Mouse (Mus musculus) midbrain, embryonic 14.5 days (tissue): ENCODE data around the gene Lca5. TPM values are rescaled to one million over a fixed set of nuclear protein-coding genes. Genes with fewer than 3 reads are reported as not detected.

ENCODE experiments used
- ATAC-seq: fragments of 200-750 bp; cut with Nextera tagmentation; 2 replicates; pipeline ENCODE4 v1.8.0; 2017; ENCODE audit warnings: moderate number of reproducible peaks, moderate library complexity; ENCODE audit not compliant: low FRiP score, low TSS enrichment
- DNase-seq: peaks from one replicate; pipeline ENCODE4 v3.0.0-alpha.2; 2015
- H3K27ac ChIP-seq: fragments of 300-500 bp; sonication (generic); replicated peaks from 2 replicates; pipeline ENCODE4 v1.5.1; 2014; ENCODE audit warnings: mild to moderate bottlenecking, low read depth, low read length, moderate library complexity
- H3K27me3 ChIP-seq: fragments of 300-500 bp; sonication (generic); 2 replicates; pipeline ENCODE4 v1.6.1; 2014; ENCODE audit warnings: low read length, control low read depth, mixed read lengths; ENCODE audit not compliant: control insufficient read depth, insufficient read depth
- H3K36me3 ChIP-seq: fragments of 300-500 bp; sonication (generic); 2 replicates; pipeline ENCODE4 v1.6.1; 2014; ENCODE audit warnings: low read length, control low read depth; ENCODE audit not compliant: control insufficient read depth, insufficient read depth
- H3K4me1 ChIP-seq: fragments of 300-500 bp; sonication (generic); 2 replicates; pipeline ENCODE4 v1.6.1; 2014; ENCODE audit warnings: mild to moderate bottlenecking, antibody characterized with exemption, low read length, control low read depth; ENCODE audit not compliant: control insufficient read depth, insufficient read depth
- H3K4me2 ChIP-seq: fragments of 300-500 bp; sonication (generic); 2 replicates; pipeline ENCODE4 v1.6.1; 2014; ENCODE audit warnings: mild to moderate bottlenecking, low read length, moderate library complexity
- H3K4me3 ChIP-seq: fragments of 300-500 bp; sonication (generic); replicated peaks from 2 replicates; pipeline ENCODE4 v1.5.1; 2014; ENCODE audit warnings: low read depth, low read length
- H3K9ac ChIP-seq: fragments of 300-500 bp; sonication (generic); replicated peaks from 2 replicates; pipeline ENCODE4 v1.6.1; 2014; ENCODE audit warnings: mild to moderate bottlenecking, low read length, moderate library complexity
- H3K9me3 ChIP-seq: fragments of 300-500 bp; sonication (generic); 2 replicates; pipeline ENCODE4 v1.6.1; 2016; ENCODE audit warnings: low read length, control low read depth, mixed read lengths; ENCODE audit not compliant: control insufficient read depth
- WGBS: fragments of 180-500 bp; shearing (Covaris S2); extraction: QIAGEN DNeasy Blood & Tissue Kit; methylation state at CpG from one replicate; pipeline ENCODE4 v1.1.7; 2014; 5-methylcytosine and 5-hydroxymethylcytosine counted together
- polyA plus RNA-seq: library from polyadenylated mRNA; unstranded; fragments of >200 nt; fragmentation: Nextera tagmentation; extraction: Ambion mirVana; gene quantifications from 2 replicates; pipeline ENCODE4 v1.2.1, GENCODE M21; 2014

Gene Lca5
- polyA plus RNA-seq, 1 experiment from 2014 or later, result 23.5 TPM

DNA sequence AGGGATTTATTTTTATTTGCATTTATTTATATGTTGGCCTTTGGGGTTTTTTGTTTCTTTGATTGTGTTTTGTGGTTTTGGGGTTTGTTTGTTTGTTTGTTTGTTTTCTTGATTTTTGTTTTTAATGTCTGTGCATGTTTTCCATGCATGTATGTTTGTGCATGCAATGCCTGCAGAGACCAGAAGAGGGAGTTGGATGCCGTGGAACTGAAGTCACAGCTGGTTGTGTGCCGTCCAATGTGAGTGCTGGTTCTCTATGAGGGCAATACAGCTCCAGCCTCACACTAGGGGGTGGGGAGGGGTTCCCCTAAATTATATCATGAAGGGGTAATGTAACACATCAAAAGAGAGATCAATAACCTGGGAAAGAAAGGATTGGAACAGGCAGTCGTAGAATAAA is 58.2 kb downstream of the Lca5 start:
- no peak overlapping the region for H3K9ac ChIP-seq
- no peak overlapping the region for H3K4me2 ChIP-seq
- H3K9me3 ChIP-seq, result no peaks in the 10 kb centered on the region
- H3K4me1 ChIP-seq, result peaks cover 3% of the 10 kb centered on the region; the same call in 1 of the 2 replicates
- 54% methylated on average over 3 of the region's 3 CpGs for WGBS
- H3K27me3 ChIP-seq, result no peaks in the 10 kb centered on the region
- peak; percentile 31 for DNase-seq
- no peak overlapping the region for H3K27ac ChIP-seq
- no peak for ATAC-seq
- H3K4me3 ChIP-seq, result no peak overlapping the region
- no peaks in the 10 kb centered on the region for H3K36me3 ChIP-seq

DNA sequence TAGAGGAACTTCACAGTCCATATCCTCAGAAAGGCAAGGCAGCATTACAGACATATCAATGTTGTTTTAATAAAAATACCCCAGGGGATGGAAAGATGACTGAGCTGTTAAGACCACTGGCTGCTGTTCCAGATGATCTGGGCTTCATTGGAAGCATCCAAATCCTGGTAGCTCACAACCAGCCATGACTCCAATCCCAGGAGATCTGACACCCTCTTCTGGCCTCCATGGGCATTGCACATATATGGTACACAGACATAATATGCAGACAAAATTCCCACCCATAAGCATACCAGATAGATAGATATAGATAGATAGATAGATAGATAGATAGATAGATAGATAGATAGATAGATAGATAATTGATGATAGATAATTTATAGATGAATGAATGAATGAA is 59.6 kb downstream of the Lca5 start:
- Histone ChIP-seq H3K4me3 (no peak overlapping the region), H3K4me2 (no peak overlapping the region), H3K27me3 (no peaks in the 10 kb centered on the region), H3K9ac (no peak overlapping the region), H3K9me3 (no peaks in the 10 kb centered on the region), H3K36me3 (no peaks in the 10 kb centered on the region), H3K4me1 (no peaks in the 10 kb centered on the region), H3K27ac (no peak overlapping the region)
- DNase-seq (peak; percentile 49), ATAC-seq (no peak)

DNA sequence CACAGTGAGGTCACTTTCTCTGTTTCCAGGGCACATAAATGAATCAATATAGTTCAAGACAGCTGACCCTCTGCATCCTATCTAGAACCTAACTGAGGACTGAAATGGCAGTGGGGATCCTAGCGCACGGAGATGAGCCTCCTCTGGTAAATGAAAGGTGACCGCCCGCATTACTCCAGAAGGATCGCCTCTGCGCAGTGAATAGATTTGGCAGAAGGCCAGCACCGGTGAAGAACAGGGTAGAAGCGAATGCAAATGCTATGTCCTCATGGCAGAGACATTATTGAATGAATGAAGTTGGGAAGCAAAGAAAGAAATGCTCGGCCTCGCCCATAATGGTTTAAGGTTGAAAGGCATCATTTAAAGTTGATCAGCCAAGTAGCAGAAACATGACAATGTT is 61.3 kb downstream of the Lca5 start:
- H3K9ac ChIP-seq, result no peak overlapping the region
- no peak overlapping the region for H3K27ac ChIP-seq
- H3K9me3 ChIP-seq, result no peaks in the 10 kb centered on the region
- no peak overlapping the region for H3K4me3 ChIP-seq
- DNase-seq (peak; percentile 32), ATAC-seq (no peak)
- no peak overlapping the region for H3K4me2 ChIP-seq
- 74% methylated on average over 10 of the region's 10 CpGs for WGBS
- H3K4me1 ChIP-seq, result no peaks in the 10 kb centered on the region
- H3K27me3 ChIP-seq, result no peaks in the 10 kb centered on the region
- no peaks in the 10 kb centered on the region for H3K36me3 ChIP-seq

DNA sequence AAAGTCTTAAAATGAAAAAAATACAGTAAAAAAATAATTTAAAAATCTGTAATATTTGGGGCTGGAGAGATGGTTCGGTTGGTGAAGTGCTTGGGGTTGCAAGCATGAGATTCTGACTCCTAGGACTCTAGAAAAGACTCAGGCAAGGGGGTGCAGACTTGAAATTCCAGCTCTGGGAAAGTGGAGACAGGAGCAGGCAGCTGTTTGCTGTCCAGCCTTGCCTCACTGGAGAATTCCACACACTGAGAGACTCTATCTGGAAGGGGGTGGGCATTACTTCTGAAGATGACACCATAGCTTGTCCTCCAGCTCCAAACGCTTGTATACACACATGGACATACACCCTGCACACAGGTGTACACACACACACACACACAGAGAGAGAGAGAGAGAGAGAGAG is 63.8 kb downstream of the Lca5 start:
- ATAC-seq (no peak), DNase-seq (no peak)
- WGBS, result 89% methylated on average over 2 of the region's 2 CpGs
- no peak overlapping the region for H3K27ac ChIP-seq
- H3K4me1 ChIP-seq, result no peaks in the 10 kb centered on the region
- H3K4me2 ChIP-seq, result no peak overlapping the region
- H3K9ac ChIP-seq, result no peak overlapping the region
- H3K27me3 ChIP-seq, result no peaks in the 10 kb centered on the region
- H3K9me3 ChIP-seq, result no peaks in the 10 kb centered on the region
- H3K36me3 ChIP-seq, result no peaks in the 10 kb centered on the region
- no peak overlapping the region for H3K4me3 ChIP-seq

DNA sequence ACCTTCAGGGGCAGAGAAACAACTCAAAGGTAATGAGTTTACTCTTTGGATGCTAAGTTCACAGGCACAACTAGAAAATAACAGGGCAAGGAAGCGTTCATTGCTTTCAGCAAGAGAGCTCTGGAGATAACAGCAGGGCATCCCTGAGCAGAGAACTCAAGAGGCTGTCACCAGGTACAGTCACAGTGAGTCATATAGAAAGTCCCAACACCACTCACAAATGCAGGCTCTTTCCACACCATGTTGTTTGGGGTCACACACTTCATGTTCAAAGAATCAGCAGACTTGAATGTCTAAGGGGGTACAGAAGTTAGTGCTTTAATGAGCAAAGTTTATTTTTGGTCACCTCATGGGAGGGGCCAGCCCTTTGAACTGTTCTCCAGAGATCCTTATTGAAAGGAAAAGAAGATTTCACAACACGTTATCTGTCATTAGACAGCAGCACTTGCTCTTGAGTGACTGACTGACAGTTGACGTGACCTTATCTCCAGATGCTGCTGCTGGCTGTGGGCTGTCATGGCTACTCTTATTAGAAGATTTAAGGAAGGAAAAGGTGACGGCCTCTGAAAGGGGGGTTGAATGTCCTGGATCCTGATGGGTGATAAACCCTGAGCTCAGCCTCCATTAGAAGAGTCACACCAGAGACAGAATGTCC is 65.3 kb downstream of the Lca5 start:
- DNase-seq (no peak), ATAC-seq (no peak)
- Histone ChIP-seq H3K27ac (no peak overlapping the region), H3K4me2 (no peak overlapping the region), H3K36me3 (no peaks in the 10 kb centered on the region), H3K9ac (no peak overlapping the region), H3K4me1 (no peaks in the 10 kb centered on the region), H3K9me3 (no peaks in the 10 kb centered on the region), H3K4me3 (no peak overlapping the region), H3K27me3 (no peaks in the 10 kb centered on the region)
- WGBS, result 80% methylated on average over 4 of the region's 4 CpGs

DNA sequence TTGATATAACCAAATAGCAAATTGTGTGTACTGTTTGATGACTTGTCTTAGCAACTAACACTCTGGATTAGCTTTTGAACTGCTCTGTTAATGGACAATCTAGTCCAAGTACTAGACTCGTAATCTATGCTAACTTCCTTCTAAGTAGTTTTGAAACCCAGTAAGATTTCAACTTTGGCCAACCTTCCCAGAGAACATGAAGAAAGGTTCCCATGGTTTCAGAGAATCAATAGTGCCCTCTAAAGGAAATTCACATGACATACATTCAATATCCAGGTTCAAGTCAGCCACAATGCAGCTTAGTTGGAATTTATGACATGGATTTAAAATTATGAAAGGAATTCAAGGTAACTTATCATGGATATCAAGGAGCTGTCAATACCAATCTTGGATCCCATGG is 70.0 kb downstream of the Lca5 start:
- no peaks in the 10 kb centered on the region for H3K9me3 ChIP-seq
- H3K9ac ChIP-seq, result no peak overlapping the region
- peak; percentile 71 for DNase-seq
- no peak overlapping the region for H3K4me2 ChIP-seq
- H3K4me3 ChIP-seq, result no peak overlapping the region
- H3K4me1 ChIP-seq, result no peaks in the 10 kb centered on the region
- H3K27me3 ChIP-seq, result no peaks in the 10 kb centered on the region
- ATAC-seq, result no peak
- H3K27ac ChIP-seq, result no peak overlapping the region
- no peaks in the 10 kb centered on the region for H3K36me3 ChIP-seq
- WGBS, result 63% methylated on average over 1 of the region's 1 CpGs

DNA sequence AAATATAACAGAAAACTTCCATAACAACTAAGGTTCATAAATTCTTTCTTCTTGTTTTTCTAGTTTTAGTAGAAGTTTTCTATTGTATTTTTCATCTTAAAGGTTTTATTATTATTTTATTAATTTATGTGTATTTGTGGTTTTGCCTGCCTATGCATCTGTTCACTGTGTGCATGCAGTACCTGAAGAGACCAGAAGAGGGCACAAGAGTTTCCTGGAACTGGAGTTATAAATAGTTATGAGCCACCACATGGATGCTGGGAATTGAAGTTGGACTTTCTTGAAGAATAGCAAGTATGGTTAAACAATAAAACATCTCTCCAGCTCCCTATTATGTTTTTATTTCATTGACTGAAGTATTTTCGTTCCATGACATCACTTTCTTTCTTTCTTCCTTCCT is 72.7 kb downstream of the Lca5 start:
- H3K27ac ChIP-seq, result no peak overlapping the region
- WGBS, result 86% methylated on average over 1 of the region's 1 CpGs
- no peaks in the 10 kb centered on the region for H3K27me3 ChIP-seq
- H3K4me1 ChIP-seq, result no peaks in the 10 kb centered on the region
- H3K9ac ChIP-seq, result no peak overlapping the region
- H3K9me3 ChIP-seq, result no peaks in the 10 kb centered on the region
- DNase-seq (peak; percentile 63), ATAC-seq (no peak)
- no peak overlapping the region for H3K4me3 ChIP-seq
- no peak overlapping the region for H3K4me2 ChIP-seq
- H3K36me3 ChIP-seq, result no peaks in the 10 kb centered on the region

DNA sequence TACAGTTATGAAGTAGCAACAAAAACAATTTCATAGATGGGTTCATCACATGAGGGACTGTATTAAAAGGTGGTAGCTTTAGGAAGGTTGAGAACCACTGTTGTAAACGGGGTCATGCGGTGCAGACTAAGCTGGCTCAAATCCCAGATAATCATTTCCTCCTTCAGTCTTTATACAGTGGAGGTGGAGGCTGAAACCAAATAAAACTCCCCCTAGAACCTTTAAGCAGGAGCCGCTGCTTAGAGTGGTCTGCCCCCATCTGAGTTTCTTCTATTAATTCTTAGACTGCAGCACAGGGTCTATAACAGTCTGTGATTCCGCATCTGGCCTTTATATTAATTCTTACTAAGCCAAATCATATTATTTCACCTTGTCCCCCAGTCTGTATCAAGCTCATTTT is 85.1 kb downstream of the Lca5 start:
- ATAC-seq, result no peak
- H3K4me1 ChIP-seq, result 0 out of 2 replicates have a peak, but pooled peaks cover 4% of the 10 kb centered on the region
- no peaks in the 10 kb centered on the region for H3K27me3 ChIP-seq
- H3K4me3 ChIP-seq, result no peak overlapping the region
- DNase-seq, result no peak
- no peak overlapping the region for H3K9ac ChIP-seq
- no peaks in the 10 kb centered on the region for H3K36me3 ChIP-seq
- 75% methylated on average over 4 of the region's 4 CpGs for WGBS
- H3K4me2 ChIP-seq, result no peak overlapping the region
- no peak overlapping the region for H3K27ac ChIP-seq
- H3K9me3 ChIP-seq, result no peaks in the 10 kb centered on the region

DNA sequence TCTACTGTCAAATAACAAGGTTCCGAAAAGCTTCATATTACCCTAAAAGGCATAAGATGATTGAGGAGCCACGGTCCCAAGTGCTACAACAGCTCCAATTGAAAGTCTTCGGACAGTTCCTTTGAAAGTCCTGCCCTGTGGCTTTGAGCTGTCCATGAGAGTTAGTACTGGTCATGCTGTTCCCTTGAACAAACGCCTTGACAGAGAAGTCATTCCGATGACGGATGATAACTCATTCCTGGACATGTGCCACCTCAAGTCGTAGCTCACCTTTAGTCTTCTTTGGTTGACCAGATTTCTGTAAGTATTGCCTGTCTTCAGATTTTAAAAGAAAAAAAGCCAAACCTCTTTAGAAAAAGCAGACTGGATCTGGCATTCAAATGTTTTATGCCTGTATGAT is 87.6 kb downstream of the Lca5 start:
- Histone ChIP-seq H3K27ac (no peak overlapping the region), H3K4me3 (no peak overlapping the region), H3K27me3 (no peaks in the 10 kb centered on the region), H3K4me1 (peaks cover 11% of the 10 kb centered on the region; the same call in 1 of the 2 replicates), H3K36me3 (no peaks in the 10 kb centered on the region), H3K9ac (no peak overlapping the region), H3K9me3 (no peaks in the 10 kb centered on the region), H3K4me2 (no peak overlapping the region)
- 60% methylated on average over 7 of the region's 7 CpGs for WGBS
- no peak for DNase-seq
- no peak for ATAC-seq
